Mouse (Mus musculus) heart, postnatal 25 days (tissue): ENCODE results near the gene Fap. TPM values are rescaled to one million over a fixed set of nuclear protein-coding genes. Genes with fewer than 3 reads are reported as not detected.

Experiments
- DNase-seq: peaks from one replicate; pipeline ENCODE4 v3.0.0; 2022; ENCODE audit warnings: low spot score
- intact Hi-C: fragments of 180-260 bp; cut with DNase I; formaldehyde crosslinking; loops from one replicate; pipeline ENCODE4 v1.15.1; 2025
- total RNA-seq, 2 experiments: library from RNA; stranded (reverse); gene quantifications; 2 replicates each; pipeline ENCODE4 v1.2.3; 2021

Gene Fap
- total RNA-seq, 2 experiments from 2014 or later: 3.7 to 5.9 TPM

GRCm38 (mm10) chr2:62463287-62463686 is 110.6 kb downstream of the Fap start:
- DNase-seq: no peak
- intact Hi-C loops: no loop called here

GRCm38 (mm10) chr2:62462174-62462573 is 111.7 kb downstream of the Fap start:
- intact Hi-C loops: no loop called here

GRCm38 (mm10) chr2:62460815-62461450 is 112.9 kb downstream of the Fap start:
- intact Hi-C loops: no loop called here
- DNase-seq: no peak

More at GRCm38 (mm10) chr2:62462174-62462573, 111.7 kb downstream of the Fap start:
- no peak for DNase-seq

GRCm38 (mm10) chr2:62460231-62460710 is 113.6 kb downstream of the Fap start:
- intact Hi-C loops: no loop called here
- DNase-seq: no peak

- DNase-seq: no peak
- intact Hi-C loops: loop anchor here (5.0 kb wide), 1 partner anchor 472 kb away; no protein-coding TSS in a partner anchor
Observed at GRCm38 (mm10) chr2:62459241-62460174, 114.4 kb downstream of the Fap start.

- DNase-seq: no peak
- intact Hi-C loops: loop anchor here (1.0 to 5.0 kb wide), 2 partner anchors 112 to 471 kb away; no protein-coding TSS in a partner anchor
Observed at GRCm38 (mm10) chr2:62458070-62458469, 115.8 kb downstream of the Fap start.

- no peak for DNase-seq
- intact Hi-C loops: loop anchor here (5.0 kb wide), 1 partner anchor 468 kb away; no protein-coding TSS in a partner anchor
Observed at GRCm38 (mm10) chr2:62454991-62455390, 118.9 kb downstream of the Fap start.

- no peak for DNase-seq
- intact Hi-C loops: no loop called here
Observed at GRCm38 (mm10) chr2:62454033-62454432, 119.8 kb downstream of the Fap start.

Other genes starting within 250 kb of the Fap start
- 1 to 10 TPM; 4.6 to 6.8 TPM for gene Dpp4, start 161.8 kb downstream of the Fap start, total RNA-seq
- gene Gcg, start 90.4 kb downstream of the Fap start, total RNA-seq: not detected
- gene Ifih1, start 72.2 kb upstream of the Fap start, total RNA-seq: 1 to 10 TPM; 4.9 to 6.7 TPM
- gene Gca, start 90.2 kb upstream of the Fap start, total RNA-seq: 10 to 100 TPM; 33.7 to 37.3 TPM